Mouse (Mus musculus): ENCODE measurements around the gene Olig2. TPM values are rescaled to one million over a fixed set of nuclear protein-coding genes. Genes with fewer than 3 reads are reported as not detected.

Gene Olig2
- polyA plus RNA-seq, 1 experiment from 2014 or later: 0.76 TPM

- WGBS: 1% methylated on average over 35 of the region's 35 CpGs
- DNase-seq (ENCODE audit: low spot score) (peak; percentile 61), ATAC-seq (ENCODE audit: low FRiP score) (no peak)
- Histone ChIP-seq H3K4me3 (ENCODE audit: low read depth, low read length) (no peak overlapping the region), H3K9ac (ENCODE audit: low read depth, low read length) (no peak overlapping the region), H3K9me3 (ENCODE audit: control insufficient read depth, low read length) (no peaks in the 10 kb centered on the region), H3K4me2 (replicated peaks; ENCODE audit: low read depth, low read length) (peak overlapping the region; percentile 19), H3K27ac (ENCODE audit: low read depth, low read length) (no peak overlapping the region), H3K27me3 (ENCODE audit: control insufficient read depth, insufficient read depth, low read length) (peaks cover 100% of the 10 kb centered on the region), H3K36me3 (ENCODE audit: control insufficient read depth, insufficient read depth, low read length) (no peaks in the 10 kb centered on the region), H3K4me1 (replicated peaks; ENCODE audit: control insufficient read depth, insufficient read depth, low read length) (peaks cover 12% of the 10 kb centered on the region)
These were observed 1.8 kb upstream of the Olig2 start for GRCm38 (mm10) chr16:91223327-91224067.

GRCm38 (mm10) chr16:91224068-91224402 lies 1.2 kb upstream of the Olig2 start:
- DNase-seq (ENCODE audit: low spot score): peak; percentile 37
- no peak for ATAC-seq (ENCODE audit: low FRiP score)
- H3K9ac ChIP-seq (ENCODE audit: low read depth, low read length): no peak overlapping the region
- H3K27ac ChIP-seq (ENCODE audit: low read depth, low read length): no peak overlapping the region
- no peak overlapping the region for H3K4me2 ChIP-seq (replicated peaks; ENCODE audit: low read depth, low read length)
- H3K4me3 ChIP-seq (ENCODE audit: low read depth, low read length): no peak overlapping the region
- H3K4me1 ChIP-seq (replicated peaks; ENCODE audit: control insufficient read depth, insufficient read depth, low read length): peaks cover 12% of the 10 kb centered on the region
- WGBS: 4% methylated on average over 10 of the region's 10 CpGs
- no peaks in the 10 kb centered on the region for H3K9me3 ChIP-seq (ENCODE audit: control insufficient read depth, low read length)
- H3K27me3 ChIP-seq (ENCODE audit: control insufficient read depth, insufficient read depth, low read length): peaks cover 100% of the 10 kb centered on the region
- H3K36me3 ChIP-seq (ENCODE audit: control insufficient read depth, insufficient read depth, low read length): no peaks in the 10 kb centered on the region

DNA sequence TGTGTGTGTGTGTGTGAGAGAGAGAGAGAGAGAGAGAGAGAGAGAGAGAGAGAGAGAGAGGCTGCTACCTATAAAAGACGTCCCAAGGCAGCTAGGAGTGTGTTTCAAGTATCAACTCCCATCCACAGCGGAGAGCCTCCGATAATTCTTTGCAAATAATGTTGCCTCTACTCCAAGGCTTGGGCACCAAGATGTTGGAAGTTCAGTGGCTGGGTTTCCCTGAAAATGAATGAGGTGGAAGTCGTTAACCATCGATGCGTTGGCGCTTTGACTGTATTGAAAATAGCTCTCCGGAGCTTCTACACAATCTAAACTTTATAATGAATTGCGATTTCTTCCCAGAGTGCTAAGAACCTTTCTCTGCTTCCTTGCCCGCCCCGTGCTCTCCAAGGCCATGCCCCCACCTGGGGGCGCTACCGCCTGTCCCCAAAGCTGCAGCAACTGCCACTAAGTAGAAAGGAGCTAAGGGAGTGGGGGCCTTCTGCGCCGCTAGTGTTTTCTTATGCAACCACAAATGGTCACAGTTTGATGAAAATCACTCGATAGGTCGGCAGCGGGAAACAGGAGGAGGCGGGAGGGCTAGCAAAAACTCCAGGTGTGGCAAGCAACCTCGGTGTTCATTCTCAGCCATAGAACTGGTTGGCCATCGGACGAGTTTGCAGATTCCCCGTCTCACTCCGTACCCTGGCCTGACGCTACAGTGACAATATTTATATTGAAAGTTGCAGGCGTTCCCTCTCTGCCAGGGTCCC lies 600 bp upstream of the Olig2 start:
- Histone ChIP-seq H3K4me1 (replicated peaks; ENCODE audit: control insufficient read depth, insufficient read depth, low read length) (peaks cover 12% of the 10 kb centered on the region), H3K27me3 (ENCODE audit: control insufficient read depth, insufficient read depth, low read length) (peaks cover 99% of the 10 kb centered on the region), H3K4me3 (ENCODE audit: low read depth, low read length) (peak overlapping the region; percentile 21; the same call in 1 of the 2 replicates), H3K27ac (ENCODE audit: low read depth, low read length) (no peak overlapping the region), H3K9me3 (ENCODE audit: control insufficient read depth, low read length) (no peaks in the 10 kb centered on the region), H3K36me3 (ENCODE audit: control insufficient read depth, insufficient read depth, low read length) (no peaks in the 10 kb centered on the region), H3K4me2 (replicated peaks; ENCODE audit: low read depth, low read length) (peak overlapping the region; percentile 31; the same call in 1 of the 2 replicates), H3K9ac (ENCODE audit: low read depth, low read length) (no peak overlapping the region)
- DNase-seq (ENCODE audit: low spot score) (peak; percentile 64), ATAC-seq (ENCODE audit: low FRiP score) (no peak)
- 1% methylated on average over 26 of the region's 26 CpGs for WGBS

- Histone ChIP-seq H3K4me2 (replicated peaks; ENCODE audit: low read depth, low read length) (no peak overlapping the region), H3K36me3 (ENCODE audit: control insufficient read depth, insufficient read depth, low read length) (no peaks in the 10 kb centered on the region), H3K9me3 (ENCODE audit: control insufficient read depth, low read length) (no peaks in the 10 kb centered on the region), H3K4me3 (ENCODE audit: low read depth, low read length) (peak overlapping the region; percentile 13; the same call in 1 of the 2 replicates), H3K27ac (ENCODE audit: low read depth, low read length) (no peak overlapping the region), H3K27me3 (ENCODE audit: control insufficient read depth, insufficient read depth, low read length) (peaks cover 99% of the 10 kb centered on the region), H3K9ac (ENCODE audit: low read depth, low read length) (no peak overlapping the region), H3K4me1 (replicated peaks; ENCODE audit: control insufficient read depth, insufficient read depth, low read length) (peaks cover 12% of the 10 kb centered on the region)
- ATAC-seq (ENCODE audit: low FRiP score) (no peak), DNase-seq (ENCODE audit: low spot score) (peak; percentile 64)
- under 1% methylated on average over 60 of the region's 60 CpGs for WGBS
These were observed 1.0 kb downstream of the Olig2 start for GRCm38 (mm10) chr16:91226038-91226882.

DNA sequence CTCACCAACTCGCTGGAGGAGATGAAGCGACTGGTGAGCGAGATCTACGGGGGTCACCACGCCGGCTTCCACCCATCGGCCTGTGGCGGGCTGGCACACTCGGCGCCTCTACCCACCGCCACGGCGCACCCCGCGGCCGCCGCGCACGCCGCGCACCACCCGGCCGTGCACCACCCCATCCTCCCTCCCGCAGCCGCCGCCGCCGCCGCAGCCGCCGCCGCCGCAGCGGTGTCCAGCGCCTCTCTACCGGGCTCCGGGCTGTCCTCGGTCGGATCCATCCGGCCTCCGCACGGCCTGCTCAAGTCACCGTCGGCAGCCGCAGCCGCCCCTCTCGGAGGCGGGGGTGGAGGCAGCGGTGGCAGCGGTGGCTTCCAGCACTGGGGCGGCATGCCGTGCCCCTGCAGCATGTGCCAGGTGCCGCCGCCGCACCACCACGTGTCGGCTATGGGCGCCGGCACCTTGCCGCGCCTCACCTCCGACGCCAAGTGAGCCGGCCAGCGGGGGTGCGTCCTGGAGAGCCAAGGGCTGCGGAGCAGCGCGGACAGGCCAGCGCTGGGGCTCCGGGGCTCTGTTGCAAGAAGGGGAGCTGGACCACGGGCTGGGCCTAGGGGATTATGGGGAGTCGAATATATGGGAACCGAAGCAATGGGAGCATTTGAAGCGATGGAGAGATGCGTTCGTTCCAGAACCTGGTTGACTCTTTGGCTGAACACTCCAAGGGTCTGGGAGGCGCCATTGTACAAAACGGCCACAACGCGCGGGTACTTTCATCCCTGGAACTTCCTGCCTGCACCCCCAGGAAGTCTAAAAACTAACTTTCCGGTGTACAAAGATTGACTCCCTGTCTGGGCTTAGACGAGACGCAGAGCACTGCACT lies 1.9 kb downstream of the Olig2 start:
- no peaks in the 10 kb centered on the region for H3K36me3 ChIP-seq (ENCODE audit: control insufficient read depth, insufficient read depth, low read length)
- H3K4me2 ChIP-seq (replicated peaks; ENCODE audit: low read depth, low read length): no peak overlapping the region; the same call in 1 of the 2 replicates
- no peak overlapping the region for H3K27ac ChIP-seq (ENCODE audit: low read depth, low read length)
- H3K4me1 ChIP-seq (replicated peaks; ENCODE audit: control insufficient read depth, insufficient read depth, low read length): peaks cover 10% of the 10 kb centered on the region
- ATAC-seq (ENCODE audit: low FRiP score) (no peak), DNase-seq (ENCODE audit: low spot score) (peak; percentile 62)
- H3K9ac ChIP-seq (ENCODE audit: low read depth, low read length): no peak overlapping the region
- H3K4me3 ChIP-seq (ENCODE audit: low read depth, low read length): peak overlapping the region; percentile 13; the same call in 1 of the 2 replicates
- 1% methylated on average over 65 of the region's 85 CpGs for WGBS
- no peaks in the 10 kb centered on the region for H3K9me3 ChIP-seq (ENCODE audit: control insufficient read depth, low read length)
- peaks cover 99% of the 10 kb centered on the region for H3K27me3 ChIP-seq (ENCODE audit: control insufficient read depth, insufficient read depth, low read length)

DNA sequence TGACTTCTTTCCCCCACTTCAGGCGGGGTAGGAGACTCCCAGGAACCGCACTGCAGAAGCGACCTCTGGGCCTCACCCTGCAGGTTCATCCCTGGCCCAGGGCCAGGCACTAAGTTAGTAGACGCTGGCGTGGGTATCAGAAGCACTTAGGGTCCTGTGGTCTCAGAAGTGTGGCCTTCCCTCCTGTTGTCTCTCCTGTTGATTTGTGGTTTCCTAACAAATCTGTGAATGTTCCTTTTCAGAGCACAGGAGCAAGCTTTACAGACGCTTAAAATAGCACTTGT lies 2.4 kb downstream of the Olig2 start:
- DNase-seq (ENCODE audit: low spot score) (peak; percentile 62), ATAC-seq (ENCODE audit: low FRiP score) (no peak)
- WGBS: 0% methylated on average over 6 of the region's 6 CpGs
- no peak overlapping the region for H3K4me3 ChIP-seq (ENCODE audit: low read depth, low read length)
- no peak overlapping the region for H3K27ac ChIP-seq (ENCODE audit: low read depth, low read length)
- peaks cover 99% of the 10 kb centered on the region for H3K27me3 ChIP-seq (ENCODE audit: control insufficient read depth, insufficient read depth, low read length)
- H3K36me3 ChIP-seq (ENCODE audit: control insufficient read depth, insufficient read depth, low read length): no peaks in the 10 kb centered on the region
- H3K9me3 ChIP-seq (ENCODE audit: control insufficient read depth, low read length): no peaks in the 10 kb centered on the region
- H3K4me1 ChIP-seq (replicated peaks; ENCODE audit: control insufficient read depth, insufficient read depth, low read length): peaks cover 11% of the 10 kb centered on the region; the same call in 1 of the 2 replicates
- no peak overlapping the region for H3K4me2 ChIP-seq (replicated peaks; ENCODE audit: low read depth, low read length)
- H3K9ac ChIP-seq (ENCODE audit: low read depth, low read length): no peak overlapping the region

DNA sequence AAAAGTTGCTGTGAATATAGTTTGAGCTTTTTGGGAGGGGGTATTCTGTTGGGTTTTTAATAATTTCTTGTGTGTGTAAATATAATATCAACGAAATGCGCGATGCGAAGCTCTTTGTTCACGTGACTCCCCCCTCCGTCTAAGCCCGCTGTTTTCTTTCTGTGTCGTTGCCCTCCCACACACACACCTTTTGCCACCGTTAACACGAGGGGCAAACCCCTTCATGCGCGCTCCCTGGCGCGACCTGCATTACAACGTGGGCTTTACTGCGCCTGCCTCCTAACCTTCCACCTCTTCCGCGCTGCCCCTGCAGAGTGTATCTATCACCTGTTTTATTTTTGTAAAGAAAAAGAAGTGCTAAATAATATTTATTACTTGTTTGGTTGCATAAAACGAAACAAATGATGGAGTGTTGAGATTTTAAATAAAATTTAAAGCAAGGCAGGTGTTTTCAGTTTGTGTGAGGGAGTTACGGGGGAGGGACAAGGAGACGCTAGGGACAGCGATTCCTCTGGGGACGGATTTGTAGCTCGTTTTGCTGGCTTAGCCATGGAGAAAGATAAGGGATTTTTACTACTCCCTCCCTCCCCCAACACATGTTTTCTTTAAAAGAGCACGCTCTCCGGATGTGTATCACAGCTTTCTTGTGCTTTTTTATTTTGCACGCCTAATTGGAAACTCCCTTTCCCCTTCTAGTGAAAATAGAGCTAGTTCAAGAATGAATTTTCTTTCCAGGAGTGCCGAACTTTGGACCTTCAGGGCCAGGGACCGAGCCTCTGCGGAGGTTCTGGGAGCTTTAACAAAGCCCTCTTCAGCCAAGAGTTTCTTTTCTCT lies 3.2 kb downstream of the Olig2 start:
- Histone ChIP-seq H3K27me3 (ENCODE audit: control insufficient read depth, insufficient read depth, low read length) (peaks cover 99% of the 10 kb centered on the region), H3K36me3 (ENCODE audit: control insufficient read depth, insufficient read depth, low read length) (no peaks in the 10 kb centered on the region), H3K9ac (ENCODE audit: low read depth, low read length) (no peak overlapping the region), H3K4me1 (replicated peaks; ENCODE audit: control insufficient read depth, insufficient read depth, low read length) (peaks cover 10% of the 10 kb centered on the region; the same call in 1 of the 2 replicates), H3K4me3 (ENCODE audit: low read depth, low read length) (no peak overlapping the region), H3K27ac (ENCODE audit: low read depth, low read length) (no peak overlapping the region), H3K4me2 (replicated peaks; ENCODE audit: low read depth, low read length) (no peak overlapping the region), H3K9me3 (ENCODE audit: control insufficient read depth, low read length) (no peaks in the 10 kb centered on the region)
- WGBS: 2% methylated on average over 30 of the region's 30 CpGs
- DNase-seq (ENCODE audit: low spot score): peak; percentile 54
- no peak for ATAC-seq (ENCODE audit: low FRiP score)

All from hindbrain, embryonic 11.5 days (tissue).